Mouse (Mus musculus) stomach, embryonic 16.5 days (tissue): ENCODE data around the gene Olfr1036. TPM values are rescaled to one million over a fixed set of nuclear protein-coding genes. Genes with fewer than 3 reads are reported as not detected.
"Not testable (repeated sequence)": the region's sequence is repeated elsewhere in the genome, so short reads cannot be mapped to it uniquely, and the experiment has no call there.

Experiments used
- ATAC-seq: fragments of 200-750 bp; cut with Nextera tagmentation; 2 replicates; pipeline ENCODE4 v1.8.0; 2017; ENCODE audit warnings: moderate number of reproducible peaks, moderate TSS enrichment; ENCODE audit not compliant: insufficient read depth, low FRiP score
- H3K27ac ChIP-seq: fragments of 300-500 bp; sonication (generic); 2 replicates; pipeline ENCODE4 v1.5.1; 2014; ENCODE audit warnings: low read length
- H3K27me3 ChIP-seq: fragments of 300-500 bp; sonication (generic); 2 replicates; pipeline ENCODE4 v1.6.1; 2014; ENCODE audit warnings: low read length, control low read depth, mixed read lengths; ENCODE audit not compliant: control insufficient read depth, insufficient read depth
- H3K36me3 ChIP-seq: fragments of 300-500 bp; sonication (generic); 2 replicates; pipeline ENCODE4 v1.6.1; 2014; ENCODE audit warnings: low read length; ENCODE audit not compliant: control insufficient read depth, insufficient read depth
- H3K4me1 ChIP-seq: fragments of 300-500 bp; sonication (generic); 2 replicates; pipeline ENCODE4 v1.6.1; 2014; ENCODE audit warnings: low read length, control low read depth, mixed read lengths; ENCODE audit not compliant: control insufficient read depth, insufficient read depth
- H3K4me2 ChIP-seq: fragments of 300-500 bp; sonication (generic); 2 replicates; pipeline ENCODE4 v1.6.1; 2014; ENCODE audit warnings: low read depth, low read length, mixed read lengths
- H3K4me3 ChIP-seq: fragments of 300-500 bp; sonication (generic); replicated peaks from 2 replicates; pipeline ENCODE4 v1.5.1; 2014; ENCODE audit warnings: mild to moderate bottlenecking, low read length
- H3K9ac ChIP-seq: fragments of 300-500 bp; sonication (generic); 2 replicates; pipeline ENCODE4 v1.6.1; 2014; ENCODE audit warnings: low read length
- H3K9me3 ChIP-seq: fragments of 300-500 bp; sonication (generic); replicated peaks from 2 replicates; pipeline ENCODE4 v1.6.1; 2016; ENCODE audit warnings: low read length, control low read depth; ENCODE audit not compliant: control insufficient read depth
- WGBS: fragments of 180-500 bp; shearing (Covaris S2); extraction: QIAGEN DNeasy Blood & Tissue Kit; methylation state at CpG from one replicate; pipeline ENCODE4 v1.1.7; 2014; 5-methylcytosine and 5-hydroxymethylcytosine counted together
- polyA plus RNA-seq: library from polyadenylated mRNA; unstranded; fragments of >200 nt; fragmentation: Nextera tagmentation; extraction: Ambion mirVana; gene quantifications from 2 replicates; pipeline ENCODE4 v1.2.1, GENCODE M21; 2015

Olfr1036 gene
- polyA plus RNA-seq = not detected in 2 replicates

DNA sequence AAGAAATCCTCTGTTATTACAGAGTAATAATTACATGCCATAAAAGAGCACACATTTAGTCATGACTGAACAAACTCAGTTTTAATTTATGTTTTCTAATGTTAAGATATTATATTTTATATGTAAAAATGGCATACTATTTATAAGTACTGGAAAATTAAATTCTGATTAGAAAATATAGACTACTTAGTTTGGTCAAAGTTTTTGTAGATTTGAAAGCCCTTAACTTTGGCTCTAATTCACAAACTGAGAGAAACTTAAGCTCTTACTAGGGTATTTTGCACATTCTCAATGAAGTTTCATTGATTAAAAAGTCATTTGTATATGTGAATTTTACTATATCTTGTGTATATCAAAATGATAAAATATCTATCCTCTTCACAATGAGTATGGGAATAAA, at the start of gene Olfr1036:
Gene Olfr1036, plus strand, starts transcription at position 301 of the 400 bp plus-strand sequence.
- not testable (repeated sequence) for ATAC-seq, H3K27me3 ChIP-seq, H3K4me3 ChIP-seq, H3K36me3 ChIP-seq, H3K9me3 ChIP-seq, H3K9ac ChIP-seq, H3K27ac ChIP-seq, H3K4me2 ChIP-seq, H3K4me1 ChIP-seq

DNA sequence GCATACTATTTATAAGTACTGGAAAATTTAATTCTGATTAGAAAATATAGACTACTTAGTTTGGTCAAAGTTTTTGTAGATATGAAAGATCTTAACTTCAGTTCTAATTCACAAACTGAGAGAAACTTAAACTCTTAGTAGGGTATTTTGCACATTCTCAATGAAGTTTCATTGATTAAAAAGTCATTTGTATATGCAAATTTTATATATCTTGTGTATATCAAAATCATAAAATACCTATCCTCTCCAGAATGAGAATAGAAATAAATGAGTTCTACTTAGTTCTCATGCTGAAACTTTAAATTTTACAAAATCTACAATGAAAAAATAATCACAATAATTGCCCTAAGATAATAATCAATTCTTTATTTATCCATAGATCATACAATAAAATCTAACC, 28.2 kb upstream of the Olfr1036 start, which contains the start of gene Olfr1034:
Gene Olfr1034, plus strand, starts transcription at position 301 of the 400 bp plus-strand sequence.
- ATAC-seq = no peak
- H3K36me3 ChIP-seq = no peaks in the 10 kb centered on the region
- no peak within 1 kb of the TSS for H3K4me3 ChIP-seq
- no peak within 1 kb of the TSS for H3K4me2 ChIP-seq
- H3K4me1 ChIP-seq = no peaks in the 10 kb centered on the region
- no peak within 1 kb of the TSS for H3K27ac ChIP-seq
- H3K9ac ChIP-seq = no peak within 1 kb of the TSS
- H3K27me3 ChIP-seq = no peaks in the 10 kb centered on the region
- H3K9me3 ChIP-seq = no peaks in the 10 kb centered on the region

DNA sequence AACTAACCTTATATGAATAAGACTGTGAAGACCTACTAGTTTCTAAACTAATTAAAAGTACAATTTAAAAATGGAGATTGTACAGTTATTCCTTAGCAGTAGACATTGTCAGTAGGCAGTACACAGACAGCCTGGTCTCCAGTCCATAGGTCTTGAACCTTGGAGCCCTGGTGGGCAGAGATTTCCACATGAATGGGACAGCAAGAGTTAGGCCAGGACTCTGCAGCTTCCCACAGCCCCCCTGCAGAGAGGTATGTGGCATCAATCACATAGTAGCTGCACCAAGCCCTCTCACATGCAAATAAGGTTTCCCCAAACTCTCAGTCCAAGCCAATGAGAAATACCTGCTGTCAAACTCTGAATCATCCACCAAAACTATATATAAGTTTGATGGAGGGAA, 23.0 kb upstream of the Olfr1036 start:
- ATAC-seq, H3K4me1 ChIP-seq, H3K9ac ChIP-seq, H3K4me2 ChIP-seq, H3K36me3 ChIP-seq, H3K4me3 ChIP-seq, H3K9me3 ChIP-seq, H3K27ac ChIP-seq, H3K27me3 ChIP-seq: not testable (repeated sequence)

DNA sequence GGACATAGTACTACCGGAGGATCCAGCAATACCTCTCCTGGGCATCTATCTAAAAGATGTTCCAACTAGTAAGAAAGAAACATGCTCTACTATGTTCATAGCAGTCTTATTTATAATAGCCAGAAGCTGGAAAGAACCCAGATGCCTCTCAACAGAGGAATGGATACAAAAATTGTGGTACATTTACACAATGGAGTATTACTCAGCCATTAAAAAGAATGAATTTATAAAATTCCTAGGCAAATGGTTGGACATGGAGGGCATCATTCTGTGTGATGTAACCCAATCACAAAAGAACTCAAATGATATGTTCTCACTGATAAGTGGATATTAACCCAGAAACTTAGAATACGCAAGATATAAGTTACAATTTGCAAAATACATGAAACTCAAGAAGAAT, 10.0 kb upstream of the Olfr1036 start:
- not testable (repeated sequence) for H3K4me3 ChIP-seq, H3K36me3 ChIP-seq, H3K4me1 ChIP-seq, ATAC-seq, H3K9me3 ChIP-seq, H3K27me3 ChIP-seq, H3K27ac ChIP-seq, H3K9ac ChIP-seq, H3K4me2 ChIP-seq
- WGBS = 98% methylated on average over 2 of the region's 2 CpGs

DNA sequence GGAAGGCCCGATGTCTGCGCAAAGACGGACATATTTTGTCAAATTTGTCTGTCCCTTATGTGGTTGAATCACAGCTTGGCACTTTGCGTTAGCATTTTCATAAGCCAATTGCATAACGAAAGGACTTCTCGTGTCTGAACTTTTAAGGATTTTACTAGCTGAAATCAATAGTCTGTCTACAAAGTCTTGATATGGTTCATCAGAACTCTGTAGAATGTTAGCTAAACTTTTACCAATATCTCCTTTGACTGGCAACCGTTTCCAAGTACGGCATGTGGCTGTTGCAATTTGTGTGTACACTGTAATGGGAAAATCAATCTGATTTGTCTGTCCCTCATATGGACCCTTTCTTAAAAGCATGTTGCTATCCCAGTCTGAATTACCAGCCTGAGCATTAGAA, 3.6 kb upstream of the Olfr1036 start:
- ATAC-seq = no peak
- no peak overlapping the region for H3K9ac ChIP-seq
- H3K4me1 ChIP-seq = no peaks in the 10 kb centered on the region
- no peak overlapping the region for H3K4me3 ChIP-seq
- no peak overlapping the region for H3K27ac ChIP-seq
- no peak overlapping the region for H3K4me2 ChIP-seq
- no peaks in the 10 kb centered on the region for H3K27me3 ChIP-seq
- H3K36me3 ChIP-seq = no peaks in the 10 kb centered on the region
- 80% methylated on average over 8 of the region's 8 CpGs for WGBS
- no peaks in the 10 kb centered on the region for H3K9me3 ChIP-seq

DNA sequence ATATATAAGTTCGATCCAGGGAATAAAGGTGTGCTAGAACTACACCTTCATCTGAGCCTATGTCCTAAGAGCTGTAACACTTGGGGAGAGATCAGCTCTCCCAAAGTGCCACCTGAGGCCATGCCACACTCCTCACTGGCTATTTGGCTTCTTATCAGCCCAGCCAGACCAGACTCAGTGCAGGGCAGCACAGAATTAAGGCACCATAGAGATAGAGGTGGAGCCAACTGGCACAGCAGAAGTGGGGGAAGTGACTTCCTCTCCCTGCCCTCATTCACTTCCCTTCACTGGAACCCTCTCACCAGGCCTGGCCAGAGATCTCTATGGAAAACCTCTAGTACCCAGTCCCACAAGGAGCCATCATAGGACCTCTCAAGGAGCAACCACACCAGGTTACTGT, 6.7 kb downstream of the Olfr1036 start:
- ATAC-seq, H3K9me3 ChIP-seq, H3K4me1 ChIP-seq, H3K9ac ChIP-seq, H3K4me2 ChIP-seq, H3K27me3 ChIP-seq, H3K36me3 ChIP-seq, H3K4me3 ChIP-seq, H3K27ac ChIP-seq: not testable (repeated sequence)
- WGBS = 90% methylated on average over 1 of the region's 1 CpGs

DNA sequence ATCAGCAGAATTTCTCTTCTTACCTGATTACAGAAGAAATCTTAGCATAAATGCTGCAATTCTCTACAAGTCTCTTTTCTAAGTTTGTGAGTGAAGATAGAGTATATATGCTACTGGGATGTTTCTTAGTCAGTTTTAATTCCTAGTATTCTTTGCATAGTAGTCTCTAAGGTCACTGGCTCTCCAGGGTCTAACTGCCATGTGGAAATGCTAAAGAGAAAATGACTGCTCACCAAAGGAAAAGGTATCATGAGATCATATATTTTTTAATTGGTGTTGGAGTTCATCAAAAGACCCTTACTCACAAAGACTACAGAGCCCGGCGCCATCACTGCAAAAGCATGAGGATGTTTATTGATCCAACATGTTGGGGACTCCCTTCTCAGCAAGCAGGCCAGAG, 13.5 kb downstream of the Olfr1036 start, which contains the start of gene Olfr1037:
Gene Olfr1037, minus strand, starts transcription at position 101 of the 400 bp plus-strand sequence.
- ATAC-seq = no peak
- no peak within 1 kb of the TSS for H3K4me3 ChIP-seq
- no peak within 1 kb of the TSS for H3K4me2 ChIP-seq
- H3K27ac ChIP-seq = no peak within 1 kb of the TSS
- H3K4me1 ChIP-seq = no peaks in the 10 kb centered on the region
- no peaks in the 10 kb centered on the region for H3K9me3 ChIP-seq
- H3K27me3 ChIP-seq = no peaks in the 10 kb centered on the region
- 87% methylated on average over 2 of the region's 2 CpGs for WGBS
- H3K9ac ChIP-seq = no peak within 1 kb of the TSS
- H3K36me3 ChIP-seq = no peaks in the 10 kb centered on the region

Other genes with a start within 250 kb of the Olfr1036 start
- gene Olfr1019, start 228.5 kb upstream of the Olfr1036 start, polyA plus RNA-seq = not detected in 2 replicates
- gene Olfr1020, start 227.0 kb upstream of the Olfr1036 start, polyA plus RNA-seq = not detected in 2 replicates
- not detected in 2 replicates for gene Olfr1022, start 205.4 kb upstream of the Olfr1036 start, polyA plus RNA-seq
- gene Olfr1023, start 188.4 kb upstream of the Olfr1036 start, polyA plus RNA-seq = not detected in 2 replicates
- not detected in 2 replicates for gene Olfr1024, start 168.9 kb upstream of the Olfr1036 start, polyA plus RNA-seq
- gene Olfr1025-ps1, start 158.8 kb upstream of the Olfr1036 start, polyA plus RNA-seq = not detected in 2 replicates
- gene Olfr1026, start 152.4 kb upstream of the Olfr1036 start, polyA plus RNA-seq = not detected in 2 replicates
- gene Olfr1028, start 123.6 kb upstream of the Olfr1036 start, polyA plus RNA-seq = not detected in 2 replicates
- gene Olfr1029, start 100.1 kb upstream of the Olfr1036 start, polyA plus RNA-seq = not detected in 2 replicates
- not detected in 2 replicates for gene Olfr1030, start 94.7 kb upstream of the Olfr1036 start, polyA plus RNA-seq
- not detected in 2 replicates for gene Olfr1031, start 83.7 kb upstream of the Olfr1036 start, polyA plus RNA-seq
- gene Olfr1032, start 68.5 kb upstream of the Olfr1036 start, polyA plus RNA-seq = not detected in 2 replicates
- 4.9 and 5.4 TPM in 2 replicates for gene Olfr1033, start 53.4 kb upstream of the Olfr1036 start, polyA plus RNA-seq
- 0.06 and 0.09 TPM in 2 replicates for gene Olfr1034, start 28.1 kb upstream of the Olfr1036 start, polyA plus RNA-seq
- gene Olfr1037, start 13.4 kb downstream of the Olfr1036 start, polyA plus RNA-seq = not detected in 2 replicates
- gene Olfr1039, start 61.9 kb downstream of the Olfr1036 start, polyA plus RNA-seq = not detected in 2 replicates
- gene Olfr1040, start 72.7 kb downstream of the Olfr1036 start, polyA plus RNA-seq = not detected in 2 replicates
- not detected in 2 replicates for gene Olfr1042, start 87.8 kb downstream of the Olfr1036 start, polyA plus RNA-seq
- gene Olfr1043, start 93.5 kb downstream of the Olfr1036 start, polyA plus RNA-seq = not detected in 2 replicates
- not detected in 2 replicates for gene Olfr1044, start 103.8 kb downstream of the Olfr1036 start, polyA plus RNA-seq
- gene Olfr52, start 111.7 kb downstream of the Olfr1036 start, polyA plus RNA-seq = not detected in 2 replicates
- gene Olfr1045, start 129.0 kb downstream of the Olfr1036 start, polyA plus RNA-seq = not detected in 2 replicates
- gene Olfr1046, start 145.3 kb downstream of the Olfr1036 start, polyA plus RNA-seq = not detected in 2 replicates
- not detected in 2 replicates for gene Olfr1047, start 157.4 kb downstream of the Olfr1036 start, polyA plus RNA-seq
- gene Olfr1048, start 166.3 kb downstream of the Olfr1036 start, polyA plus RNA-seq = not detected in 2 replicates
- not detected in 2 replicates for gene Olfr1049, start 184.3 kb downstream of the Olfr1036 start, polyA plus RNA-seq
- gene Olfr1051, start 205.1 kb downstream of the Olfr1036 start, polyA plus RNA-seq = not detected in 2 replicates
- not detected in 2 replicates for gene Olfr1052, start 218.5 kb downstream of the Olfr1036 start, polyA plus RNA-seq
- gene Olfr1053, start 241.3 kb downstream of the Olfr1036 start, polyA plus RNA-seq = not detected in 2 replicates